Mouse (Mus musculus) heart, postnatal 0 days (tissue): ENCODE measurements around the gene Lgals7.

Experiments used
- CTCF ChIP-seq: IDR thresholded peaks from 2 replicates; pipeline ENCODE4 v1.5.1; 2016; ENCODE audit warnings: antibody characterized with exemption, control low read depth, low read depth
- EP300 ChIP-seq: IDR thresholded peaks from 2 replicates; pipeline ENCODE4 v1.6.1; 2016; ENCODE audit warnings: antibody characterized with exemption, low read depth

GRCm38 (mm10) chr7:28886486-28886885 is 22.8 kb downstream of the Lgals7 start:
- no peak for TF ChIP-seq CTCF
- no peak for TF ChIP-seq EP300
